Mouse (Mus musculus): ENCODE data around the gene Trim37. TPM values are rescaled to one million over a fixed set of nuclear protein-coding genes. Genes with fewer than 3 reads are reported as not detected.

The Trim37 gene
- total RNA-seq, 1 experiment = 36.9 TPM

GRCm38 (mm10) chr11:87110172-87110909 lies 16.5 kb upstream of the Trim37 start:
- H3K4me1 ChIP-seq (ENCODE audit: control insufficient read depth in 2 of 2, insufficient read depth in 2 of 2, low read length in 2 of 2, poor library complexity in 1 of 2) = peaks cover 0 to 9% of the 10 kb centered on the region in 2 experiments; a peak in 1 of 4 replicates
- H3K27ac ChIP-seq (ENCODE audit: insufficient read depth, low read depth, low read length, poor library complexity, severe bottlenecking) = no peak overlapping the region; the same call in 1 of the 2 replicates
- TF ChIP-seq ZNF384 (IDR thresholded peaks at IDR 0.05; ENCODE audit: low read depth, low read length) (no peak), HCFC1 (IDR thresholded peaks at IDR 0.05; ENCODE audit: borderline replicate concordance, insufficient read depth, low read length) (no peak)
- no peak for DNase-seq (ENCODE audit: low read depth, low spot score)
- H3K9ac ChIP-seq (ENCODE audit: insufficient read depth, low read depth, low read length, poor library complexity, severe bottlenecking) = peak overlapping the region; percentile 98; the same call in 1 of the 2 replicates
- H3K9me3 ChIP-seq (ENCODE audit: control insufficient read depth, insufficient read depth, low read depth, low read length) = no peaks in the 10 kb centered on the region
- in situ Hi-C loops (cut with MboI; ENCODE audit: low sequenced_read_pairs in 2 of 2, unreplicated experiment in 2 of 2) = no loop called here
- H3K4me3 ChIP-seq (ENCODE audit: insufficient read depth in 1 of 2, low read depth in 1 of 2, low read length in 2 of 2, poor library complexity in 1 of 2, severe bottlenecking in 1 of 2) = peak overlapping the region; percentile 92 to 94
- peaks cover 2% of the 10 kb centered on the region; the same call in 1 of the 2 replicates for H3K36me3 ChIP-seq (ENCODE audit: control insufficient read depth, insufficient read depth, low read length, poor library complexity, severe bottlenecking)

- in situ Hi-C loops (cut with MboI; ENCODE audit: low sequenced_read_pairs in 2 of 2, unreplicated experiment in 2 of 2) = no loop called here
- no peak for TF ChIP-seq ZC3H11A (IDR thresholded peaks at IDR 0.05; ENCODE audit: borderline replicate concordance, low read depth, low read length)
- no peak for TF ChIP-seq CHD2 (IDR thresholded peaks at IDR 0.05; ENCODE audit: low read depth, low read length)
- no peak for TF ChIP-seq ZNF384 (IDR thresholded peaks at IDR 0.05; ENCODE audit: low read depth, low read length)
- no peaks in the 10 kb centered on the region for H3K4me1 ChIP-seq (ENCODE audit: control insufficient read depth in 2 of 2, insufficient read depth in 2 of 2, low read length in 2 of 2, poor library complexity in 1 of 2)
- no peak overlapping the region for H3K9ac ChIP-seq (ENCODE audit: insufficient read depth, low read depth, low read length, poor library complexity, severe bottlenecking)
- H3K4me3 ChIP-seq (ENCODE audit: insufficient read depth in 1 of 2, low read depth in 1 of 2, low read length in 2 of 2, poor library complexity in 1 of 2, severe bottlenecking in 1 of 2) = no peak overlapping the region
- H3K27ac ChIP-seq (ENCODE audit: insufficient read depth, low read depth, low read length, poor library complexity, severe bottlenecking) = no peak overlapping the region
- DNase-seq (ENCODE audit: low read depth, low spot score) = no peak
- H3K36me3 ChIP-seq (ENCODE audit: control insufficient read depth, insufficient read depth, low read length, poor library complexity, severe bottlenecking) = peaks cover 10% of the 10 kb centered on the region
- H3K9me3 ChIP-seq (ENCODE audit: control insufficient read depth, insufficient read depth, low read depth, low read length) = no peaks in the 10 kb centered on the region
Observed at GRCm38 (mm10) chr11:87121864-87122263, 5.0 kb upstream of the Trim37 start.

- Histone ChIP-seq H3K36me3 (ENCODE audit: control insufficient read depth, insufficient read depth, low read length, poor library complexity, severe bottlenecking) (peaks cover 16% of the 10 kb centered on the region), H3K27ac (ENCODE audit: insufficient read depth, low read depth, low read length, poor library complexity, severe bottlenecking) (no peak overlapping the region), H3K9me3 (ENCODE audit: control insufficient read depth, insufficient read depth, low read depth, low read length) (no peaks in the 10 kb centered on the region), H3K4me1 (ENCODE audit: control insufficient read depth in 2 of 2, insufficient read depth in 2 of 2, low read length in 2 of 2, poor library complexity in 1 of 2) (peaks cover 0 to 4% of the 10 kb centered on the region in 2 experiments; a peak in 1 of 4 replicates), H3K4me3 (ENCODE audit: insufficient read depth in 1 of 2, low read depth in 1 of 2, low read length in 2 of 2, poor library complexity in 1 of 2, severe bottlenecking in 1 of 2) (peak overlapping the region in 1 of 2 experiments; percentile 87; a peak in 1 of 4 replicates), H3K9ac (ENCODE audit: insufficient read depth, low read depth, low read length, poor library complexity, severe bottlenecking) (no peak overlapping the region)
- DNase-seq (ENCODE audit: low read depth, low spot score) = no peak
- in situ Hi-C loops (cut with MboI; ENCODE audit: low sequenced_read_pairs in 2 of 2, unreplicated experiment in 2 of 2) = no loop called here
- TF ChIP-seq HCFC1 (IDR thresholded peaks at IDR 0.05; ENCODE audit: borderline replicate concordance, insufficient read depth, low read length) (no peak), ZNF384 (IDR thresholded peaks at IDR 0.05; ENCODE audit: low read depth, low read length) (no peak), MAFK (IDR thresholded peaks at IDR 0.05; ENCODE audit: insufficient read depth, low read depth, low read length) (no peak), CHD2 (IDR thresholded peaks at IDR 0.05; ENCODE audit: low read depth, low read length) (no peak), ZC3H11A (IDR thresholded peaks at IDR 0.05; ENCODE audit: borderline replicate concordance, low read depth, low read length) (no peak)
Observed at GRCm38 (mm10) chr11:87125562-87125961, 1.3 kb upstream of the Trim37 start.

GRCm38 (mm10) chr11:87126281-87126823 lies 525 bp upstream of the Trim37 start:
- Histone ChIP-seq H3K9me3 (ENCODE audit: control insufficient read depth, insufficient read depth, low read depth, low read length) (no peaks in the 10 kb centered on the region), H3K27ac (ENCODE audit: insufficient read depth, low read depth, low read length, poor library complexity, severe bottlenecking) (peak overlapping the region; percentile 45; the same call in 1 of the 2 replicates), H3K4me1 (ENCODE audit: control insufficient read depth in 2 of 2, insufficient read depth in 2 of 2, low read length in 2 of 2, poor library complexity in 1 of 2) (peaks cover 0 to 4% of the 10 kb centered on the region in 2 experiments; a peak in 1 of 4 replicates), H3K9ac (ENCODE audit: insufficient read depth, low read depth, low read length, poor library complexity, severe bottlenecking) (peak overlapping the region; percentile 75), H3K36me3 (ENCODE audit: control insufficient read depth, insufficient read depth, low read length, poor library complexity, severe bottlenecking) (peaks cover 19% of the 10 kb centered on the region), H3K4me3 (ENCODE audit: insufficient read depth in 1 of 2, low read depth in 1 of 2, low read length in 2 of 2, poor library complexity in 1 of 2, severe bottlenecking in 1 of 2) (peak overlapping the region; percentile 87 to 99)
- TF ChIP-seq ZNF384 (IDR thresholded peaks at IDR 0.05; ENCODE audit: low read depth, low read length) = peak; percentile 89
- no peak for TF ChIP-seq MAFK (IDR thresholded peaks at IDR 0.05; ENCODE audit: insufficient read depth, low read depth, low read length)
- TF ChIP-seq ZC3H11A (IDR thresholded peaks at IDR 0.05; ENCODE audit: borderline replicate concordance, low read depth, low read length) = no peak
- no peak for TF ChIP-seq HCFC1 (IDR thresholded peaks at IDR 0.05; ENCODE audit: borderline replicate concordance, insufficient read depth, low read length)
- in situ Hi-C loops (cut with MboI; ENCODE audit: low sequenced_read_pairs in 2 of 2, unreplicated experiment in 2 of 2) = no loop called here
- DNase-seq (ENCODE audit: low read depth, low spot score) = no peak

Data from ES-E14 (cell line).